Mouse (Mus musculus): ENCODE results near the gene Gm867.

DNA sequence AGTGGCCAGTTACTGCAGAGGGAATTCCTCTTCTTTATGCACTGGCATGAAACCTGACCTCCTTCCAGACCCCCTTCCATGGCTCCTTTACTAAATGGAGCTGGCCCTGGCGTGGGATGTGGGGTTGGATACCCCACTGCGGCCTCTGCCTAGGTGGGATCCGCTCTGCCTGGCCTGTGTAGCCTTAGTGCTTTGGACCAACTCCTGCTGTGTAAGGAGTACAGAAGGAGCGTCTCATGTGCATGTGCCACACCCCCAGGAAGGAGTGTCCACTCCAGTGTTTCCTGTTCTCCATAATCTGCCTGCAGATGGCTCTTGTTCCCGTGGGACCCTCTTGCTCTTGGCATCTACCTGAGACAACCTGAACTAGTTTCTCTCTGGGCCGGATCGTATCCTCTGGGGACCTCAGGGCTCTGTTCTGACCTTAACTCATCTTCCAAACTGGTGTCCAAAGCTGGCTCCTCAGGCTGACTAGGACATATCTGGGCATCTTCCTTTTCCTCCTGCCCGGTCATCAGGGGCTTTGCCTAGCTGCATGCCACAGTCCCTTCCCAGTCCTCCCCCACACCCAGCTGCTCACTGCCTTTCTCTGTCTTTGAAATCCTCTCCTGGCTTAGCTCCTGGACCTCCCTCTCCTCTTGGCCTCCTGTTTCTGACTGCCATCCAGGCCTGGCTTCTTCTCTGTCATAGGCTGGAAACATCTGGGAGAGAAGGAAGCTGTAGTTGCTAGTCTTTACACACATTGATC is 50.9 kb downstream of the Gm867 start:
- no peak for TF ChIP-seq CTCF (IDR thresholded peaks at IDR 0.05; ENCODE audit: low read depth, low read length)
- no peak for TF ChIP-seq POLR2A (IDR thresholded peaks at IDR 0.05; ENCODE audit: borderline replicate concordance, low read depth, low read length)

Measured in bone marrow macrophage, adult 2 months (primary cell).